Mouse (Mus musculus): ENCODE measurements around the gene Capn11. TPM values are rescaled to one million over a fixed set of nuclear protein-coding genes. Genes with fewer than 3 reads are reported as not detected.

The Capn11 gene
- polyA plus RNA-seq, 1 experiment from 2014 or later: 0.05 TPM

- no peaks in the 10 kb centered on the region for H3K36me3 ChIP-seq
- H3K4me1 ChIP-seq (replicated peaks): peaks cover 32% of the 10 kb centered on the region
- H3K4me3 ChIP-seq (replicated peaks): no peak overlapping the region
- H3K4me2 ChIP-seq: no peak overlapping the region
- no peak for DNase-seq
- 62% methylated on average over 4 of the region's 4 CpGs for WGBS (ENCODE audit: insufficient replicate concordance)
- H3K27me3 ChIP-seq: no peaks in the 10 kb centered on the region
- peak overlapping the region; percentile 2; the same call in 1 of the 2 replicates for H3K27ac ChIP-seq
- H3K9me3 ChIP-seq (replicated peaks): no peaks in the 10 kb centered on the region
- ATAC-seq (ENCODE audit: low read depth): peak; percentile 35; the same call in 1 of the 2 replicates
- H3K9ac ChIP-seq: no peak overlapping the region
These were observed 50.7 kb downstream of the Capn11 start for GRCm38 (mm10) chr17:45608396-45608795.

GRCm38 (mm10) chr17:45606992-45607879 is 51.9 kb downstream of the Capn11 start:
- 76% methylated on average over 15 of the region's 15 CpGs for WGBS (ENCODE audit: insufficient replicate concordance)

GRCm38 (mm10) chr17:45602984-45603383 is 56.1 kb downstream of the Capn11 start:
- no peaks in the 10 kb centered on the region for H3K36me3 ChIP-seq
- H3K4me1 ChIP-seq (replicated peaks): peaks cover 45% of the 10 kb centered on the region
- H3K27me3 ChIP-seq: 0 out of 2 replicates have a peak, but pooled peaks cover 7% of the 10 kb centered on the region
- H3K4me3 ChIP-seq (replicated peaks): no peak overlapping the region
- no peak overlapping the region for H3K9ac ChIP-seq
- WGBS (ENCODE audit: insufficient replicate concordance): 78% methylated on average over 3 of the region's 3 CpGs
- H3K27ac ChIP-seq: no peak overlapping the region
- no peak for DNase-seq
- H3K4me2 ChIP-seq: no peak overlapping the region
- no peaks in the 10 kb centered on the region for H3K9me3 ChIP-seq (replicated peaks)
- ATAC-seq (ENCODE audit: low read depth): no peak

More at GRCm38 (mm10) chr17:45606992-45607879, 51.9 kb downstream of the Capn11 start:
- Histone ChIP-seq H3K4me1 (replicated peaks) (peaks cover 27% of the 10 kb centered on the region), H3K4me3 (replicated peaks) (no peak overlapping the region), H3K27ac (no peak overlapping the region), H3K27me3 (no peaks in the 10 kb centered on the region), H3K9me3 (replicated peaks) (no peaks in the 10 kb centered on the region), H3K9ac (no peak overlapping the region), H3K4me2 (no peak overlapping the region), H3K36me3 (no peaks in the 10 kb centered on the region)
- no peak for DNase-seq
- ATAC-seq (ENCODE audit: low read depth): no peak

- WGBS (ENCODE audit: insufficient replicate concordance): 62% methylated on average over 6 of the region's 6 CpGs
- Histone ChIP-seq H3K9ac (peak within 1 kb of the TSS; percentile 40), H3K4me2 (peak within 1 kb of the TSS; percentile 56), H3K27ac (peak within 1 kb of the TSS; percentile 11; the same call in 1 of the 2 replicates), H3K4me3 (replicated peaks) (peak within 1 kb of the TSS; percentile 23), H3K4me1 (replicated peaks) (peaks cover 53% of the 10 kb centered on the region), H3K9me3 (replicated peaks) (no peaks in the 10 kb centered on the region), H3K36me3 (no peaks in the 10 kb centered on the region), H3K27me3 (0 out of 2 replicates have a peak, but pooled peaks cover 7% of the 10 kb centered on the region)
- ATAC-seq (ENCODE audit: low read depth) (no peak; the same call in 1 of the 2 replicates), DNase-seq (no peak)
These were observed 57.2 kb downstream of the Capn11 start, which contains the start of gene Mymx for GRCm38 (mm10) chr17:45601877-45602304. TSS of gene Mymx (minus strand) at chr17:45602102.

GRCm38 (mm10) chr17:45601325-45601724 is 57.8 kb downstream of the Capn11 start:
- Histone ChIP-seq H3K27me3 (0 out of 2 replicates have a peak, but pooled peaks cover 7% of the 10 kb centered on the region), H3K9me3 (replicated peaks) (no peaks in the 10 kb centered on the region), H3K4me1 (replicated peaks) (peaks cover 59% of the 10 kb centered on the region), H3K9ac (peak overlapping the region; percentile 40), H3K36me3 (no peaks in the 10 kb centered on the region), H3K4me3 (replicated peaks) (peak overlapping the region; percentile 23), H3K4me2 (peak overlapping the region; percentile 56), H3K27ac (peak overlapping the region; percentile 11; the same call in 1 of the 2 replicates)
- 36% methylated on average over 22 of the region's 22 CpGs for WGBS (ENCODE audit: insufficient replicate concordance)
- ATAC-seq (ENCODE audit: low read depth): no peak
- DNase-seq: no peak

- H3K9me3 ChIP-seq (replicated peaks): no peaks in the 10 kb centered on the region
- 0 out of 2 replicates have a peak overlapping the region, but pooled peaks have one; percentile 4 for H3K9ac ChIP-seq
- 0 out of 2 replicates have a peak, but pooled peaks cover 7% of the 10 kb centered on the region for H3K27me3 ChIP-seq
- 64% methylated on average over 8 of the region's 8 CpGs for WGBS (ENCODE audit: insufficient replicate concordance)
- no peak for ATAC-seq (ENCODE audit: low read depth)
- no peak overlapping the region for H3K4me3 ChIP-seq (replicated peaks)
- 0 out of 2 replicates have a peak overlapping the region, but pooled peaks have one; percentile 80 for H3K4me2 ChIP-seq
- H3K4me1 ChIP-seq (replicated peaks): peaks cover 68% of the 10 kb centered on the region
- 0 out of 2 replicates have a peak overlapping the region, but pooled peaks have one; percentile 2 for H3K27ac ChIP-seq
- no peak for DNase-seq
- no peaks in the 10 kb centered on the region for H3K36me3 ChIP-seq
These were observed 58.9 kb downstream of the Capn11 start for GRCm38 (mm10) chr17:45600267-45600666.

- peak within 1 kb of the TSS; percentile 23; the same call in 1 of the 2 replicates for H3K27ac ChIP-seq
- 0 out of 2 replicates have a peak, but pooled peaks cover 7% of the 10 kb centered on the region for H3K27me3 ChIP-seq
- H3K4me3 ChIP-seq (replicated peaks): peak within 1 kb of the TSS; percentile 53
- no peaks in the 10 kb centered on the region for H3K36me3 ChIP-seq
- H3K4me1 ChIP-seq (replicated peaks): peaks cover 70% of the 10 kb centered on the region
- no peaks in the 10 kb centered on the region for H3K9me3 ChIP-seq (replicated peaks)
- ATAC-seq (ENCODE audit: low read depth) (peak; percentile 21), DNase-seq (peak; percentile 62)
- peak within 1 kb of the TSS; percentile 80 for H3K4me2 ChIP-seq
- peak within 1 kb of the TSS; percentile 69 for H3K9ac ChIP-seq
- WGBS (ENCODE audit: insufficient replicate concordance): 19% methylated on average over 32 of the region's 32 CpGs
These were observed 59.5 kb downstream of the Capn11 start, which contains the start of gene Slc29a1 for GRCm38 (mm10) chr17:45599446-45600242. TSS of gene Slc29a1 (minus strand) at chr17:45599606.

GRCm38 (mm10) chr17:45598891-45599290 is 60.2 kb downstream of the Capn11 start:
- H3K9ac ChIP-seq: peak overlapping the region; percentile 69; the same call in 1 of the 2 replicates
- ATAC-seq (ENCODE audit: low read depth) (no peak), DNase-seq (no peak)
- WGBS (ENCODE audit: insufficient replicate concordance): 54% methylated on average over 3 of the region's 3 CpGs
- H3K4me3 ChIP-seq (replicated peaks): peak overlapping the region; percentile 53; the same call in 1 of the 2 replicates
- no peaks in the 10 kb centered on the region for H3K36me3 ChIP-seq
- peak overlapping the region; percentile 80 for H3K4me2 ChIP-seq
- H3K9me3 ChIP-seq (replicated peaks): no peaks in the 10 kb centered on the region
- peaks cover 77% of the 10 kb centered on the region for H3K4me1 ChIP-seq (replicated peaks)
- 0 out of 2 replicates have a peak, but pooled peaks cover 7% of the 10 kb centered on the region for H3K27me3 ChIP-seq
- H3K27ac ChIP-seq: peak overlapping the region; percentile 18; the same call in 1 of the 2 replicates

GRCm38 (mm10) chr17:45598376-45598775 is 60.7 kb downstream of the Capn11 start:
- ATAC-seq (ENCODE audit: low read depth) (no peak), DNase-seq (no peak)
- H3K36me3 ChIP-seq: no peaks in the 10 kb centered on the region
- no peak overlapping the region for H3K4me2 ChIP-seq
- no peaks in the 10 kb centered on the region for H3K9me3 ChIP-seq (replicated peaks)
- peak overlapping the region; percentile 18; the same call in 1 of the 2 replicates for H3K27ac ChIP-seq
- H3K9ac ChIP-seq: no peak overlapping the region
- H3K4me1 ChIP-seq (replicated peaks): peaks cover 83% of the 10 kb centered on the region
- WGBS (ENCODE audit: insufficient replicate concordance): 73% methylated on average over 2 of the region's 2 CpGs
- H3K27me3 ChIP-seq: 0 out of 2 replicates have a peak, but pooled peaks cover 7% of the 10 kb centered on the region
- H3K4me3 ChIP-seq (replicated peaks): no peak overlapping the region

GRCm38 (mm10) chr17:45597787-45598186 is 61.3 kb downstream of the Capn11 start:
- peaks cover 89% of the 10 kb centered on the region for H3K4me1 ChIP-seq (replicated peaks)
- no peak overlapping the region for H3K4me2 ChIP-seq
- H3K27me3 ChIP-seq: 0 out of 2 replicates have a peak, but pooled peaks cover 7% of the 10 kb centered on the region
- H3K4me3 ChIP-seq (replicated peaks): no peak overlapping the region
- H3K9me3 ChIP-seq (replicated peaks): no peaks in the 10 kb centered on the region
- H3K9ac ChIP-seq: no peak overlapping the region
- DNase-seq (no peak), ATAC-seq (ENCODE audit: low read depth) (no peak)
- 16% methylated on average over 3 of the region's 3 CpGs for WGBS (ENCODE audit: insufficient replicate concordance)
- peak overlapping the region; percentile 16; the same call in 1 of the 2 replicates for H3K27ac ChIP-seq
- H3K36me3 ChIP-seq: no peaks in the 10 kb centered on the region
